Mouse (Mus musculus): ENCODE data around the gene Cux1. TPM values are rescaled to one million over a fixed set of nuclear protein-coding genes. Genes with fewer than 3 reads are reported as not detected.

Gene Cux1
- total RNA-seq, 2 experiments from 2014 or later, result 36.0 to 38.1 TPM

Small RNA genes within 50 kb of the gene (microRNA-seq; reads per million reads assigned to microRNA genes)
- 0 reads per million in 2 experiments for gene Mir721

Other genes starting within 250 kb of the Cux1 start
- not detected for gene Myl10, start 125.7 kb upstream of the Cux1 start, total RNA-seq (2021)

Measured in layer of hippocampus, postnatal 36 days (tissue).